Mouse (Mus musculus): Measurements from ENCODE around the gene Rasal2.

GRCm38 (mm10) chr1:157411711-157412380 lies 549 bp downstream of the Rasal2 start:
- TF ChIP-seq CTCF (IDR thresholded peaks at IDR 0.05; ENCODE audit: borderline replicate concordance, control insufficient read depth, extremely low read depth, insufficient read depth, low read length, poor library complexity) (no peak), POLR2A (IDR thresholded peaks at IDR 0.05; ENCODE audit: control insufficient read depth, extremely low read depth, insufficient read depth, low read length, poor library complexity) (no peak)

Data from thymus, adult 2 months (tissue).